Mouse (Mus musculus): ENCODE measurements around the gene Usp22.
"Not testable (repeated sequence)": the region's sequence is repeated elsewhere in the genome, so short reads cannot be mapped to it uniquely, and the experiment has no call there.

Usp22 gene

GRCm38 (mm10) chr11:61143564-61144469 lies 31.0 kb downstream of the Usp22 start:
- DNase-seq (ENCODE audit: low read depth in 1 of 2, low spot score in 2 of 2): peak in 1 of 2 experiments; percentile 11

- no peak for DNase-seq (ENCODE audit: low read depth in 1 of 2, low spot score in 2 of 2)
Observed at GRCm38 (mm10) chr11:61142941-61143530, 31.8 kb downstream of the Usp22 start.

- DNase-seq (ENCODE audit: low read depth in 1 of 2, low spot score in 2 of 2): peak in 1 of 2 experiments; percentile 10
Observed at GRCm38 (mm10) chr11:61142262-61142661, 32.6 kb downstream of the Usp22 start.

GRCm38 (mm10) chr11:61141693-61142092 lies 33.2 kb downstream of the Usp22 start:
- no peak for DNase-seq (ENCODE audit: low read depth in 1 of 2, low spot score in 2 of 2)

- DNase-seq (ENCODE audit: low read depth in 1 of 2, low spot score in 2 of 2): no peak
Observed at GRCm38 (mm10) chr11:61132943-61133342, 41.9 kb downstream of the Usp22 start.

GRCm38 (mm10) chr11:61130646-61131045 lies 44.2 kb downstream of the Usp22 start:
- not testable (repeated sequence) for DNase-seq (ENCODE audit: low read depth in 1 of 2, low spot score in 2 of 2)

GRCm38 (mm10) chr11:61129305-61129704 lies 45.5 kb downstream of the Usp22 start:
- DNase-seq (ENCODE audit: low read depth in 1 of 2, low spot score in 2 of 2): no peak

GRCm38 (mm10) chr11:61127421-61128055 lies 47.3 kb downstream of the Usp22 start:
- no peak for DNase-seq (ENCODE audit: low read depth in 1 of 2, low spot score in 2 of 2)

- no peak for DNase-seq (ENCODE audit: low read depth in 1 of 2, low spot score in 2 of 2)
Observed at GRCm38 (mm10) chr11:61126606-61127355, 48.1 kb downstream of the Usp22 start, which contains the start of gene Tnfrsf13b. Gene Tnfrsf13b (plus strand): TSS chr11:61126755.

- no peak for DNase-seq (ENCODE audit: low read depth in 1 of 2, low spot score in 2 of 2)
Observed at GRCm38 (mm10) chr11:61125970-61126369, 48.9 kb downstream of the Usp22 start.

- DNase-seq (ENCODE audit: low read depth in 1 of 2, low spot score in 2 of 2): no peak
Observed at GRCm38 (mm10) chr11:61123886-61124285, 51.0 kb downstream of the Usp22 start.

GRCm38 (mm10) chr11:61122769-61123288 lies 52.0 kb downstream of the Usp22 start:
- no peak for DNase-seq (ENCODE audit: low read depth in 1 of 2, low spot score in 2 of 2)

- DNase-seq (ENCODE audit: low read depth in 1 of 2, low spot score in 2 of 2): no peak
Observed at GRCm38 (mm10) chr11:61122283-61122768, 52.5 kb downstream of the Usp22 start.

GRCm38 (mm10) chr11:61119996-61120583 lies 54.8 kb downstream of the Usp22 start:
- no peak for DNase-seq (ENCODE audit: low read depth in 1 of 2, low spot score in 2 of 2)

GRCm38 (mm10) chr11:61116226-61116625 lies 58.6 kb downstream of the Usp22 start:
- peak; percentile 32 to 42 for DNase-seq (ENCODE audit: low read depth in 1 of 2, low spot score in 2 of 2)

GRCm38 (mm10) chr11:61112323-61112995 lies 62.4 kb downstream of the Usp22 start:
- no peak for DNase-seq (ENCODE audit: low read depth in 1 of 2, low spot score in 2 of 2)

GRCm38 (mm10) chr11:61111472-61111871 lies 63.4 kb downstream of the Usp22 start:
- no peak for DNase-seq (ENCODE audit: low read depth in 1 of 2, low spot score in 2 of 2)

GRCm38 (mm10) chr11:61110928-61111327 lies 63.9 kb downstream of the Usp22 start:
- no peak for DNase-seq (ENCODE audit: low read depth in 1 of 2, low spot score in 2 of 2)

GRCm38 (mm10) chr11:61110113-61110512 lies 64.7 kb downstream of the Usp22 start:
- DNase-seq (ENCODE audit: low read depth in 1 of 2, low spot score in 2 of 2): no peak

- DNase-seq (ENCODE audit: low read depth in 1 of 2, low spot score in 2 of 2): no peak
Observed at GRCm38 (mm10) chr11:61109707-61110106, 65.1 kb downstream of the Usp22 start.
